Mouse (Mus musculus): ENCODE data around the gene Sntb2. TPM values are rescaled to one million over a fixed set of nuclear protein-coding genes. Genes with fewer than 3 reads are reported as not detected.
"Not testable (repeated sequence)": the region's sequence is repeated elsewhere in the genome, so short reads cannot be mapped to it uniquely, and the experiment has no call there.

The Sntb2 gene
- total RNA-seq, 2 experiments from 2014 or later = 16.9 to 20.9 TPM

DNA sequence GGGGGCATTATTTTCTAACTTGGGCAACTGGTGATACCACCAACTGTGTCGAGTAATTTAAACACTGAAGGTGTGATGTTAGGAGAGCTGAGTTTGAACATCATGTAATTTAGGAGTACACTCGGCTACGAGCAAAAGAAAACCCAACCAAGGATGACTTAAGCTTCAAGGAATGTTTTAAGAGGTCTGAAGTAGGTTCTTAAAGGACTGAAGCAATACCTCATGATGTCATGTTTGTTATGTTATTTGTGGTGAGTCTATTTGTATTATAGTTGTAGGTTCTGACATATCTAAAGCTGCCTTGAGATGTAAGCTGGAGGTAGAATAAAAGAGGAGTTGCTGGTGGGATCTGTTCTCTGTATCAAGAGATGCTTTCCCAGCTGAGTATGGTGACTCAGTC lies 34.4 kb downstream of the Sntb2 start:
- no peak for DNase-seq (ENCODE audit: low spot score in 2 of 2)

GRCm38 (mm10) chr8:106971916-106972315 lies 36.4 kb downstream of the Sntb2 start:
- no peak for DNase-seq (ENCODE audit: low spot score in 2 of 2)

- no peak for DNase-seq (ENCODE audit: low spot score in 2 of 2)
Measured at GRCm38 (mm10) chr8:106972538-106973264, 37.2 kb downstream of the Sntb2 start.

GRCm38 (mm10) chr8:106973526-106973925 lies 38.0 kb downstream of the Sntb2 start:
- not testable (repeated sequence) for DNase-seq (ENCODE audit: low spot score in 2 of 2)

GRCm38 (mm10) chr8:106974754-106975153 lies 39.2 kb downstream of the Sntb2 start:
- DNase-seq (ENCODE audit: low spot score in 2 of 2) = no peak

- no peak for DNase-seq (ENCODE audit: low spot score in 2 of 2)
Measured at GRCm38 (mm10) chr8:106975764-106976163, 40.2 kb downstream of the Sntb2 start.

DNA sequence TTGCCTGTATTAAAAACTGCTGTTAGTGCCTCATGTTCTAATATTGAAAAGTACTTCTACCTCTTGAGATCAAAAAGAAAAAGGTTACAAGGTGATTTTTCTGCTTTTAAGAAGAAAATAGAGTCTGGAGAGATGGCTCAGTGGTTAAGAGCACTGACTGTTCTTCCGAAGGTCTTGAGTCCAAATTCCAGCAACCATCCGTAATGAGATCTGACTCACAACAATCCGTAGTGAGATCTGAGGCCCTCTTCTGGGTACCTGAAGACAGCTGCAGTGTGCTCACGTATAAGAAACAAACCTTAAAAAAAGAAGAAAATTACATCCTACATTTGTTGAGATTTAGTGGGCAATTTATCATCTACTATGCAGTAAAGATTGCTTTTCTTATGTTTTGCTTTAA lies 40.9 kb downstream of the Sntb2 start:
- no peak for DNase-seq (ENCODE audit: low spot score in 2 of 2)

- DNase-seq (ENCODE audit: low spot score in 2 of 2) = no peak
Measured at GRCm38 (mm10) chr8:106978755-106979251, 43.3 kb downstream of the Sntb2 start.

DNA sequence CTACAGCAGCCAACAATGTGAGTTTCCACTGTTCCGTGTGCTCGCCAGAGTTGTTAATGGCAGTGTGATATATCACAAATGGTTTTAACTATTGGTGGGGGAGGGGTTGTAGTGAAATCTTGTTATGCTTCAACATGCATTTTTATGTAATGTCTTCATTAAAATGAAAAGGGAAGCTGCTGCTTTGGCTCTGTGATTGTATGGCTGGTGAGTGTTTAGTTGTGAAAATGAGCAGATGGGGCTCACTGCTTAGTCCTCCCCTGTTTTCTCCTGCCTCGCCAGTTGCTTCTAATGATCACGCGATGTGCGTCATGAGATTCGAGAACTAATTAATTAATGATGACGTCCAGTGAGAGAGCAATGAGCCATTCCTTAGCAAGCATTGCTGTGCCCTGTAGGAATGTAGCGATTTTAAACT lies 49.9 kb downstream of the Sntb2 start:
- no peak for DNase-seq (ENCODE audit: low spot score in 2 of 2)

GRCm38 (mm10) chr8:106985951-106986350 lies 50.4 kb downstream of the Sntb2 start:
- DNase-seq (ENCODE audit: low spot score in 2 of 2) = no peak

DNA sequence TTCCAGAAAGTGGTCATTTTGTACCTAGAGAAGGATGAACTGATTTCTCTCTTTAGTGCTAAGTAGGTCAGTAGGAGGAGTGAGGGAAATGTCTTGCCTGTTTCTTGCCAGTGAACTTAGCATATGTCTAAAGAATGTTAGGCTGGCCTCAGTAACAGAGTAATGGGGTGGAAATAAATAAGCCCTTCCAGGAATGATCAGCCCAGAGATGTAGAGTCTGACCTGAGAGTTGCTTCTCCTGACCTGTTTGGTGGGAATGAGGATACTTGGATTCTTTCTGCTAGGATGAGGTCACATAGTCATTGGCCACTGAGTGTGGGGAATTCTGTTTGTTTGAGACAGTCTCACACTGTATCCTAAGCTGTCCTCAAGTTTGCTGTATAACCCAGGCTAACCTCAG lies 52.0 kb downstream of the Sntb2 start:
- no peak for DNase-seq (ENCODE audit: low spot score in 2 of 2)

DNA sequence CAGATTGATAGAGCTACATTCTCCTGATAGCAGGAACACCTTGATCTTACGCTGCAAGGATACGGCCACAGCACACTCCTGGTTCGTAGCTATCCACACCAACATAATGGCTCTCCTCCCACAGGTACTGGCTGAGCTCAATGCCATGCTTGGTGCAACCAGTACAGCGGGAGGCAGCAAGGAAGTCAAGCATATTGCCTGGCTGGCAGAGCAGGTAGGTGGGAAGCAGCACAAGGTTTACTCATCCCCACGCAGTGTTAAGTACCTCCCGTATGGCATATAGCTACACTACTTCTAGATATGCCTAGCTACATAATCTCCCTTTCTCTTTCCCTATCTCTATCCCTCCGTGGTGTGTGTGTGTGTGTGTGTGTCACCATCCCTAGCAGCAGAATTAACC lies 55.8 kb downstream of the Sntb2 start:
- DNase-seq (ENCODE audit: low spot score in 2 of 2) = no peak

DNA sequence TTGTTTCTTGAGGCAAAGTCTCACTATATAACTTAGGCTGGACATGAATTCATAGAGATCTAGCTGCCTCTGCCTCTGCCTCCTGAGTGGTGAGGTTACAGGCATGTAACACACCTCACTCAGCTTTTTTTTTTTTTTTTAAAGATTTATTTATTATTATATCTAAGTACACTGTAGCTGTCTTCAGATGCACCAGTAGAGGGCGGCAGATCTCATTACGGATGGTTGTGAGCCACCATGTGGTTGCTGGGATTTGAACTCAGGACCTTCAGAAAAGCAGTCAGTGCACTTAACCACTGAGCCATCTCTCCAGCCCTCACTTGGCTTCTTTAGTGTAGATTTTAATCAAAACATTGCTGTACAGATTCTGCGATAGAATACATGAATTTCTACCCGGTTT lies 60.8 kb downstream of the Sntb2 start:
- not testable (repeated sequence) for DNase-seq (ENCODE audit: low spot score in 2 of 2)

GRCm38 (mm10) chr8:106997416-106997815 lies 61.9 kb downstream of the Sntb2 start:
- no peak for DNase-seq (ENCODE audit: low spot score in 2 of 2)

GRCm38 (mm10) chr8:106999068-106999467 lies 63.5 kb downstream of the Sntb2 start:
- DNase-seq (ENCODE audit: low spot score in 2 of 2) = no peak

GRCm38 (mm10) chr8:107002532-107002931 lies 67.0 kb downstream of the Sntb2 start:
- DNase-seq (ENCODE audit: low spot score in 2 of 2) = peak; percentile 85 to 86

DNA sequence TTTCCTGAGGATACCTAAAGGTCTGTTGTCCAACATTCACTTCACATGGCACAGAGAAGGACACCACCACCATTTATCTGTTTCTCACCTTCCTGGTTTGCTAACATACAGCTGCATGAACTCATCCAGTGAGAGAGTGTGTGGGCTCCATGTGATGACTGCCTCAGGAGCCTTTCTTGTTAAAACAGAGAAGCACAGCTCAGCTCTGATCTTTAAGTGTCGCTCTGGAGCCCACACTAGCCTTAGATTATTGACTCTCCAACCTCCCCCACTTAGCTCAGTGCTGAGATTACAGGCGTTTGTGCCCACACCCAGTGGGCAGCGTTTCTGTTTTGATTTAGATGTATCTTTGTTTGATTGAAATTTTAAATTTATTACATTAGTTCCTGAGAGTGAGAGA lies 72.2 kb downstream of the Sntb2 start:
- no peak for DNase-seq (ENCODE audit: low spot score in 2 of 2)

DNA sequence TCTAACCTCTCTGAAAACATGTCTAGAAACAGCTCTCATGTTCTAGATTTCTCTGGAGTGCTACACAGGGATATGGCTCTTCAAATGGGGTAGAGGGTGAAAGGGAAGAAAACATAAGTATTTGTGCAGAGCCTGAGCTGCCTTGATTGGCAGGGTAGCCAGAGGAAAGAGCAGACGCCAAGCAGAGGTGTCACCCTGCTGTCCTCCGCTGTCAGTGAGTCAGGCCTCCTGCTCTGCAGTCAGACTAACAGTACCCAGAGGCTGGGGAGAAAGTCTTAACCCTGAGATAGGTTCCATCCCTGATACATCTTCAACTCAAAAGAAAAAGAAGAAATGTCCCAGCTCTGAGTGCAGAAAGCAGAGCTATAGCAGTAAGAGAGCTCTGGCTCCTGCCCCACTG lies 77.1 kb downstream of the Sntb2 start:
- no peak for DNase-seq (ENCODE audit: low spot score in 2 of 2)

GRCm38 (mm10) chr8:107014915-107015314 lies 79.4 kb downstream of the Sntb2 start:
- no peak for DNase-seq (ENCODE audit: low spot score in 2 of 2)

DNA sequence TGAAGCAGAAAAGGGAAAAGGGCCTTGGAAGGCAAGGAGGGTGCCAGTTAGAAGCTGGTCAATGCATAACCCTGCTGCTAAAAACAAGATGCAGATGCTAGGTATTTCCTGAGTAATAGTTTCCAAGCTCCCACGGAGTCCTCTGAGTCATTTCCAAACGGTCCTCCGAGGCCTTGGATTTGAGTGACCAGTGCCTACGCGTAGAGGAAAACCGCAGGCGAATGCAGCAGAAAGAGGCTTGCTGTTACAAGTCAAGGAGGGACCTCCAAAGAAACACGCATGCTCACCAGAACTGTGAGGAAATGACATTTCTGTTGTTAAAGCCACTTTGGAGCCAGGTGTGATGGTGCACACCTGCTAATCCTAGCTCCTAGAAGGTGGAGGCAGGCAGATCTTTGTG lies 87.9 kb downstream of the Sntb2 start:
- DNase-seq (ENCODE audit: low spot score in 2 of 2) = peak in 1 of 2 experiments; percentile 58

DNA sequence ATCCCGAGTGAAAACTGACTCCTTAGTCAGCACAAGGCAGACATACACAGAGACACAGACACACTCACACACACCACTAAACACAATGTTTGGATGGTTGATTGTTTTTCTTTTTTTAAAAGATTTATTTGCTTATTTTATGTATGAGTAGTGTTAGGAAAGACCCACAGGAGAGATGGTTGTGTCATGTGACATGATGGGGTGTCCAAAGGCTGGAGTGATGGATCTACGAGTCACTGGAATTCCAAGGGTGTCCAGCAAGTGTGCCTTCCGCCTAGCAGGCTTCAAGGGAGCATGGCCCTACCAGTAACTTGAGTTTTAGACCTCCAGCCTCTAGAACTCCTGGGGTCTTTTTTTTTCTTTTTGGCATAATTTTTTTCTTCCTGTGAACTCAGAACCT lies 93.8 kb downstream of the Sntb2 start:
- DNase-seq (ENCODE audit: low spot score in 2 of 2) = no peak

DNA sequence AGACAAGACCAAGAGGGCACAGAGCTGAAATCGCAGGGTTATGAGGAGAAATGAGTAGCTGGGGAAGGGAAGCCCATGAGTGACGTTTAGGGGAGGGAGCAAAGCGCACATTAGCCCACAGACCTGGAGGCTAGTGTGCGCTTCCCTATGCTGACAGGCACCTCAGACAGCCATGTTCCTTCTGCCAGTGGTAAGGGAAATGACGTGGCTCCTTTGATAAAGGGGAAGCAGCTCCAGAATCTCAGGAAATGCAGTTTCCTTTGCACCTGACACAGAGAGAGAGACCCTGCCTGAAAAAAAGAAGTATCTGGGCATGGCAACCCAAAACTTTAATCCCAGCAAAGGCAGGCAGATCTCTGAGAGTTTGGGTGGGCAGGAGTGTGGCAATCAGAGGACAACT lies 94.5 kb downstream of the Sntb2 start:
- DNase-seq (ENCODE audit: low spot score in 2 of 2) = no peak
